8 mouse cellular contexts compared by ENCODE assay signal in the genomic region with DNA sequence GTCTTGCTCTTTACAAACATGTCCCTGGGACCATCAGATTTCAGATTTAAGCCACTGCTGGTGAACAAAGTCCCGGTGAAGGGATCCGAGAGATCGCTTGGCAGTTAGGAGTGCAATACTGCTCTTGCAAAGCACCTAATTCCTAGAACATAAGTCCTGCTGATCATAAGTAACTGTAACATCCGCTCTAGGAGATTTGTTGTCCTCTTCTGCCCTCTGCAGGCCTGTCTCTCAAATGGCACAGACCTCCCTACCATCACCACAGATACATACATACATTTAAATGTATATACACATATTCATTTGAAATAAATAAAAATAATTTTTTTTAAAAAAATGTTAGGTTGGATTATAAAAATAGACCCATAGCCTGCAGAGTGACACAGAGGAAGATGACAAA. TPM values are rescaled to one million over a fixed set of nuclear protein-coding genes. Genes with fewer than 3 reads are reported as not detected.
DNase-seq lines count a peak whose midpoint lies in the region; ATAC-seq and TF ChIP-seq lines count a peak whose summit lies in the region.

No protein-coding gene starts in this region.

- H3K9ac ChIP-seq in forebrain, embryonic 14.5 days (ENCODE audit: low read length) = no peak overlapping the region
- no peak overlapping the region for H3K9ac ChIP-seq in intestine, postnatal 0 days (ENCODE audit: low read depth, low read length)

- intact Hi-C loops in left cerebral cortex, postnatal 36 days (cut with DNase I) = loop anchor here (1.0 kb wide), 1 partner anchor 321 kb away; no protein-coding TSS in a partner anchor

- no peaks in the 10 kb centered on the region for H3K36me3 ChIP-seq in forebrain, embryonic 14.5 days (ENCODE audit: control insufficient read depth, insufficient read depth, low read length)
- H3K36me3 ChIP-seq in intestine, postnatal 0 days (ENCODE audit: control insufficient read depth, insufficient read depth) = no peaks in the 10 kb centered on the region

- ATAC-seq in forebrain, embryonic 14.5 days = peak; percentile 83
- ATAC-seq in intestine, postnatal 0 days = peak; percentile 82

- no peak for TF ChIP-seq POLR2A in brain, embryonic 14.5 days (IDR thresholded peaks at IDR 0.05; ENCODE audit: borderline replicate concordance, extremely low read depth, insufficient read depth, insufficient read length, poor library complexity, severe bottlenecking)

- H3K9me3 ChIP-seq in forebrain, embryonic 14.5 days (replicated peaks; ENCODE audit: control insufficient read depth, low read length) = no peaks in the 10 kb centered on the region
- no peaks in the 10 kb centered on the region for H3K9me3 ChIP-seq in intestine, postnatal 0 days (ENCODE audit: control insufficient read depth)

- WGBS in forebrain, embryonic 14.5 days = 50% methylated on average over 4 of the region's 4 CpGs
- WGBS in intestine, postnatal 0 days = 25% methylated on average over 4 of the region's 4 CpGs

- no peak overlapping the region for H3K27ac ChIP-seq in forebrain, embryonic 14.5 days (ENCODE audit: low read depth, low read length)
- peak overlapping the region; percentile 82 for H3K27ac ChIP-seq in intestine, postnatal 0 days (ENCODE audit: low read depth, low read length)

- DNase-seq in urinary bladder, postnatal 25 days (ENCODE audit: low spot score) = peak; percentile 14
- no peak for DNase-seq in urinary bladder, postnatal 10 days (ENCODE audit: low spot score)
- peak; percentile 81 for DNase-seq in brain, embryonic 14.5 days (ENCODE audit: low read depth)
- DNase-seq in forebrain, embryonic 14.5 days (ENCODE audit: low spot score) = peak; percentile 65
- peak; percentile 39 to 43 for DNase-seq in left cerebral cortex, postnatal 36 days (ENCODE audit: low spot score in 2 of 2)
- DNase-seq in neural tube, embryonic 10.5 days (ENCODE audit: extremely low spot score, low spot score) = peak; percentile 28
- DNase-seq in thymus, postnatal 4 days = peak; percentile 63

- H3K4me2 ChIP-seq in forebrain, embryonic 14.5 days (ENCODE audit: low read length) = no peak overlapping the region
- no peak overlapping the region for H3K4me2 ChIP-seq in intestine, postnatal 0 days (replicated peaks; ENCODE audit: low read depth)

- H3K4me3 ChIP-seq in forebrain, embryonic 14.5 days (ENCODE audit: low read depth, low read length) = no peak overlapping the region
- H3K4me3 ChIP-seq in intestine, postnatal 0 days (ENCODE audit: low read depth, low read length) = no peak overlapping the region

- no peaks in the 10 kb centered on the region for H3K4me1 ChIP-seq in forebrain, embryonic 14.5 days (ENCODE audit: control insufficient read depth, insufficient read depth, low read length)
- no peaks in the 10 kb centered on the region for H3K4me1 ChIP-seq in intestine, postnatal 0 days (replicated peaks; ENCODE audit: control insufficient read depth, insufficient read depth, low read length)

- peak; percentile 67; the same call in 1 of the 2 replicates for TF ChIP-seq CTCF in brain, embryonic 14.5 days (IDR thresholded peaks at IDR 0.05; ENCODE audit: borderline replicate concordance, extremely low read depth, insufficient read depth, insufficient read length)
- peak; percentile 80 for TF ChIP-seq CTCF in intestine, postnatal 0 days (IDR thresholded peaks at IDR 0.05; ENCODE audit: low read depth)

- no peaks in the 10 kb centered on the region for H3K27me3 ChIP-seq in forebrain, embryonic 14.5 days (replicated peaks; ENCODE audit: control insufficient read depth, insufficient read depth, low read length)
- no peaks in the 10 kb centered on the region for H3K27me3 ChIP-seq in intestine, postnatal 0 days (replicated peaks; ENCODE audit: control insufficient read depth, insufficient read depth, low read length)

RNA-seq across cellular contexts. Expression of a gene that starts 21.3 kb away (rescaled TPM):
- polyA plus RNA-seq in brain, embryonic 14.5 days (2012; rRNA removed) = not detected in 2 replicates
- polyA plus RNA-seq in forebrain, embryonic 14.5 days (2014; fragmentation: Nextera tagmentation; extraction: Ambion mirVana) = not detected in 2 replicates
- 0.18 and 0.30 TPM in 2 replicates for polyA plus RNA-seq in intestine, postnatal 0 days (2015; fragmentation: Nextera tagmentation; extraction: Ambion mirVana)
- under 1 TPM in 1 of 2 experiments, not detected in 1; 0.22 TPM for total RNA-seq in left cerebral cortex, postnatal 36 days (2021)

RNA-seq across cellular contexts. Expression of a gene that starts 29.0 kb away (rescaled TPM):
- 41.7 and 53.8 TPM in 2 replicates for polyA plus RNA-seq in brain, embryonic 14.5 days (2012; rRNA removed)
- 58.3 and 59.8 TPM in 2 replicates for polyA plus RNA-seq in forebrain, embryonic 14.5 days (2014; fragmentation: Nextera tagmentation; extraction: Ambion mirVana)
- polyA plus RNA-seq in intestine, postnatal 0 days (2015; fragmentation: Nextera tagmentation; extraction: Ambion mirVana) = 33.1 and 33.3 TPM in 2 replicates
- total RNA-seq in left cerebral cortex, postnatal 36 days (2021) = 10 to 100 TPM; 97.4 to 99.5 TPM
